Mouse (Mus musculus) kidney, embryonic 16.5 days (tissue): ENCODE measurements at regions not wholly inside any gene's neighbourhood (a gene's known extent, or its start where the extent isn't known, plus 50 kb on each side); places are given as distances from the start of the nearest gene placed in this dataset.

Source experiments
- ATAC-seq: fragments of 200-750 bp; cut with Nextera tagmentation; 2 replicates; pipeline ENCODE4 v1.8.0; 2017; ENCODE audit warnings: moderate TSS enrichment; ENCODE audit not compliant: low FRiP score, low TSS enrichment
- H3K27ac ChIP-seq: fragments of 300-500 bp; sonication (generic); 2 replicates; pipeline ENCODE4 v1.5.1; 2014; ENCODE audit warnings: low read length
- H3K27me3 ChIP-seq: fragments of 300-500 bp; sonication (generic); 2 replicates; pipeline ENCODE4 v1.6.1; 2014; ENCODE audit warnings: low read length, control low read depth, mixed read lengths; ENCODE audit not compliant: insufficient read depth
- H3K36me3 ChIP-seq: fragments of 300-500 bp; sonication (generic); 2 replicates; pipeline ENCODE4 v1.6.1; 2014; ENCODE audit warnings: low read length, control low read depth, mixed read lengths; ENCODE audit not compliant: insufficient read depth
- H3K4me1 ChIP-seq: fragments of 300-500 bp; sonication (generic); 2 replicates; pipeline ENCODE4 v1.6.1; 2014; ENCODE audit warnings: low read length, control low read depth, mixed read lengths; ENCODE audit not compliant: insufficient read depth
- H3K4me2 ChIP-seq: fragments of 300-500 bp; sonication (generic); replicated peaks from 2 replicates; pipeline ENCODE4 v1.6.1; 2014; ENCODE audit warnings: low read depth, low read length
- H3K4me3 ChIP-seq: fragments of 300-500 bp; sonication (generic); 2 replicates; pipeline ENCODE4 v1.5.1; 2014; ENCODE audit warnings: mild to moderate bottlenecking, low read length
- H3K9ac ChIP-seq: fragments of 300-500 bp; sonication (generic); replicated peaks from 2 replicates; pipeline ENCODE4 v1.6.1; 2014; ENCODE audit warnings: low read length
- H3K9me3 ChIP-seq: fragments of 300-500 bp; sonication (generic); 2 replicates; pipeline ENCODE4 v1.6.1; 2016; ENCODE audit warnings: low read length, control low read depth
- WGBS: fragments of 180-500 bp; shearing (Covaris S2); extraction: QIAGEN DNeasy Blood & Tissue Kit; methylation state at CpG from one replicate; pipeline ENCODE4 v1.1.7; 2014; 5-methylcytosine and 5-hydroxymethylcytosine counted together

DNA sequence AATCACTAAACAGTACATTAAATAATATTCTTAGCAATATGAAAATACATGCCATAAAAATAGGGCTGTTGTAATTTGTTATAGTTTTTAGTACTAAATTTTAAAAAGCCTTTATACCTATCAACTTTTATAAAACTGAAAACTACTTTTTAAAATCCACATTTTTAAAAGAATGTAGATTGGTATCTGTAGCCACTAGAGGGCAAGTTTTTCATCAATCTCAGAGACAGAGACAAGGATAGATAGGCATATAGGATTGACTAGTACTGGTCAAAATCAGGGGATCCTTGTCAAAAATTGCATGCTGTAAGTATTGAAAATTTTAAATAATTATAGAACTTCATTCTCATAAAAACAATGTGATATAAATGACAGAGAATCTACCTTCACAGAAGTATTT is 431.0 kb downstream of the Mdfic start:
- Histone ChIP-seq H3K36me3 (no peaks in the 10 kb centered on the region), H3K9me3 (no peaks in the 10 kb centered on the region), H3K4me3 (no peak overlapping the region), H3K27ac (no peak overlapping the region), H3K4me2 (no peak overlapping the region), H3K27me3 (no peaks in the 10 kb centered on the region), H3K4me1 (no peaks in the 10 kb centered on the region), H3K9ac (no peak overlapping the region)
- ATAC-seq, result no peak

DNA sequence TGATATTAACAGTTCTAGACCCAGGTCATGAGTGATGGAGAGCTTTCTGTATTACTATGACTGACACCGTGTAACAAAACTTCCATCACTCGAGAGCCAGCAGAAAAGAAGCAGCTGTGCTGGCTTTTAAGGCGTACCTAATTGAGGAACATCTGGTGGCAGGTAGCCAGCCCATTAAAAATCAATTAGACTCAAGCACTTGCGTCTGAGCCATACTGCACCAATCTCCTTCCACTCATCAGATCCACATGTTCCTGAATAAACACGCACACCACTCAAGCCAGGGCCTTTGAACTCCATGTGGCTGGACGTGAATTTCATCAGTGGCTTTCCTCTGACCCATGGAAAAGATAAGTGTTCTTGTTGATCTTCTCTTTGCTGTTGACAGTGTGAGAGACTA is 432.2 kb downstream of the Mdfic start:
- H3K4me1 ChIP-seq, result no peaks in the 10 kb centered on the region
- H3K9me3 ChIP-seq, result no peaks in the 10 kb centered on the region
- H3K27ac ChIP-seq, result no peak overlapping the region
- no peak overlapping the region for H3K9ac ChIP-seq
- H3K27me3 ChIP-seq, result no peaks in the 10 kb centered on the region
- H3K36me3 ChIP-seq, result no peaks in the 10 kb centered on the region
- ATAC-seq, result no peak
- no peak overlapping the region for H3K4me3 ChIP-seq
- H3K4me2 ChIP-seq, result no peak overlapping the region
- WGBS, result 48% methylated on average over 6 of the region's 6 CpGs

DNA sequence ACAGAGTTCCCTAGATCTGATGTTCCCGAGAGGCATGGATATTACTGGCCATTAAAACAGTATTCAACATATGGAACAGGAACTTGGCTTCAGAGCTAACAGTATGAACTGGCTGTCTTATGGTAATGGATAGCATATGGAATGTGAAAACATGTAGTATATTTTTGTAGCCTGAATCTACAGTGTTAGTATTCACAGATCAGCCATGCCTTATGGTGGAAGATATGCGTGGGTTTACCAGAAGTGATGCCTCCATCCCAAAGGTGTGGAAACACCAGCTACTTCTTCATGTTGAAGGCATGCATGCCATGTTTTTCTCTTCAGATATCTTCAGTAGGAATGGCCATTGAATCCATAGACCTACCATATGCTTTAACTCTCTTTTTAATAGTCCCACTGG is 444.6 kb downstream of the Mdfic start:
- no peaks in the 10 kb centered on the region for H3K4me1 ChIP-seq
- no peak overlapping the region for H3K9ac ChIP-seq
- WGBS, result 79% methylated on average over 2 of the region's 2 CpGs
- H3K4me2 ChIP-seq, result no peak overlapping the region
- no peaks in the 10 kb centered on the region for H3K9me3 ChIP-seq
- H3K36me3 ChIP-seq, result no peaks in the 10 kb centered on the region
- no peaks in the 10 kb centered on the region for H3K27me3 ChIP-seq
- H3K4me3 ChIP-seq, result no peak overlapping the region
- H3K27ac ChIP-seq, result no peak overlapping the region
- no peak for ATAC-seq

DNA sequence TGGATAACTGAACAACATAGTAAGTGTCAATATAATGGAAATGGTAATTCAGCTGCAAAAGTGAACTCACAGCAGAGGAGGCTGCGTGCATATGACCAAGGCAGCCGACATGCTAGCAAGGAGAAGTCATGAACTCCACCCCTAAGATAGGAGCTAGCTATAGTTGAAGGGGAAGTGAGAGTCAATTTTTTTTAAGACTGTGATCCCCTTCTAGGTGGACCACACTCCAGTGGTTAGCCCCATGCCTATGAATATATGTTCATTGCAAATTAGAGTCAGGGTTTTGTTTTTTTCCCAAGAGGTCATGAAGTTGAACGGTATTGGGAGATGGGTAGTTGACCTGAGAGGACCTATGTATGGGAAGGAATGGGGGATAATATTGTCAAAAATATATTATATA is 451.4 kb downstream of the Mdfic start:
- Histone ChIP-seq H3K27ac (no peak overlapping the region), H3K9ac (no peak overlapping the region), H3K9me3 (no peaks in the 10 kb centered on the region), H3K27me3 (no peaks in the 10 kb centered on the region), H3K4me1 (no peaks in the 10 kb centered on the region), H3K4me3 (no peak overlapping the region), H3K4me2 (no peak overlapping the region), H3K36me3 (no peaks in the 10 kb centered on the region)
- ATAC-seq, result no peak
- WGBS, result 91% methylated on average over 3 of the region's 3 CpGs

DNA sequence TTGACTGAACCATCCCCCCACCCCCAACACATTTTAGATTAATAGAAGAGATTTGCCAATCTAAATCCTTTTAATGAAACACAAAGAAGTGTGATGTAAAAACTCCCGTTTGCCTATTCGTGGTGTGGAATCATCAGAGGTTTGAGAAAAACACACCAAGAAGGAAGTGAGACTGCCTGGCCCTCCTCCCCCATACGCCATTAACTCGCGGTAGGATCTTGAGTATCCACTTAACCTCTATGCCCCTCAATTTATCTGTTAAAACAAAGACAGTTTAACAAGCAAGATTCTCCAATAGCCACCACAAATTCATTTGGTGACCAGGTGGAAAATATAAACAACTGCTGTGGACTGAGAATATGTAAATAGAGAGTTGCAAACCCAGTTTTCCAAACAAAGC is 456.9 kb downstream of the Mdfic start:
- WGBS, result 23% methylated on average over 5 of the region's 5 CpGs
- Histone ChIP-seq H3K4me3 (no peak overlapping the region), H3K9ac (no peak overlapping the region), H3K4me2 (no peak overlapping the region), H3K27ac (no peak overlapping the region), H3K27me3 (no peaks in the 10 kb centered on the region), H3K9me3 (no peaks in the 10 kb centered on the region), H3K36me3 (no peaks in the 10 kb centered on the region), H3K4me1 (no peaks in the 10 kb centered on the region)
- ATAC-seq, result peak; percentile 51; the same call in 1 of the 2 replicates

DNA sequence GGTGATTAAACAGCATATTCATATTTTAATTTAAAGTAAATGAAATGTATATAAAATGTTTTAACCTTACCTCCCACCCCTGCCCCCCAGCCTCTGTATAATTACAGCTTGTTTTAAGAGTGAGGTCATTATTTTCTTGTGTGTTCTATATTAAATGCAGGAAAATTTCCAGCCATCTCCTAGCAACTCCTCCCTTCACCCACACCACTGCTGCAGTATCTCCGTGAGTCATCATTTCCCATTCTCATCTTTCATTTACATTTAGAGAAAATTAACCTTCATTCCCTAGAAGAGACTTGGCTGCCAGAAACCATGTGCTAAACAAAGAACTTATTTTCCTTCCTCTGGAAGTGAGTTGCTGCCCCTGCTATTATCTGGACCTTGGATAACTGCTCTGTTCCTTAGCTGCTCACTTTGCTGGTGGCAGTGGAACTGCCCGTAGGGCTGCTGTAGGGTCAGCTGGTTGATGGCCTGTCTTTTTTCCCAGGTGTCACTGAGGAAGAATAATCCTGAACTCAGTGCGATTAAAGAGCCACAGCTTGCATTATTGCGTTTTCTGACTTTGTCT is 467.6 kb downstream of the Mdfic start:
- H3K27ac ChIP-seq, result no peak overlapping the region
- no peak overlapping the region for H3K9ac ChIP-seq
- 64% methylated on average over 4 of the region's 4 CpGs for WGBS
- no peak overlapping the region for H3K4me3 ChIP-seq
- no peaks in the 10 kb centered on the region for H3K36me3 ChIP-seq
- no peaks in the 10 kb centered on the region for H3K4me1 ChIP-seq
- ATAC-seq, result peak; percentile 15; the same call in 1 of the 2 replicates
- no peaks in the 10 kb centered on the region for H3K27me3 ChIP-seq
- no peaks in the 10 kb centered on the region for H3K9me3 ChIP-seq
- H3K4me2 ChIP-seq, result no peak overlapping the region

DNA sequence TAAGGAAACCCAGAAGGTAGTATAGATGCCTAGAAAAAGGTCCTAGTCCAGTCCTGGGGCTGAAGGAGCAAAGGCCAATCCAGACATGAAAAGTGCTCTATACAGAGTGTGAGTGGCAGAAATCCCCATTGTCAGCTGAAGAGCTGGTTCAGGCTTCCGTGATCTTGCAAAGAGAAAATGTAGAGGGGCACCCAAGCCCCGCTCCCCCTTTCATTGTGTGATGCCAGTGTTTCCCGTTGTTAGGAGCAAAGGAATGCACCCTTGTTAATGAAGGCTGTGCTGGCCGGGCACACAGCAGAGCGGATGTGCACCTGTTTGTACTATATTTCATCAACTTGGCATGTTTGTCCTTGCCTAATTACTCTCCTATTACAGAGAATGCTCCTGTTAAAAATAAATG is 492.5 kb downstream of the Mdfic start:
- H3K27me3 ChIP-seq, result no peaks in the 10 kb centered on the region
- 57% methylated on average over 5 of the region's 5 CpGs for WGBS
- H3K4me2 ChIP-seq, result no peak overlapping the region
- no peak overlapping the region for H3K27ac ChIP-seq
- no peak overlapping the region for H3K4me3 ChIP-seq
- ATAC-seq, result no peak
- no peaks in the 10 kb centered on the region for H3K9me3 ChIP-seq
- no peak overlapping the region for H3K9ac ChIP-seq
- no peaks in the 10 kb centered on the region for H3K4me1 ChIP-seq
- no peaks in the 10 kb centered on the region for H3K36me3 ChIP-seq

DNA sequence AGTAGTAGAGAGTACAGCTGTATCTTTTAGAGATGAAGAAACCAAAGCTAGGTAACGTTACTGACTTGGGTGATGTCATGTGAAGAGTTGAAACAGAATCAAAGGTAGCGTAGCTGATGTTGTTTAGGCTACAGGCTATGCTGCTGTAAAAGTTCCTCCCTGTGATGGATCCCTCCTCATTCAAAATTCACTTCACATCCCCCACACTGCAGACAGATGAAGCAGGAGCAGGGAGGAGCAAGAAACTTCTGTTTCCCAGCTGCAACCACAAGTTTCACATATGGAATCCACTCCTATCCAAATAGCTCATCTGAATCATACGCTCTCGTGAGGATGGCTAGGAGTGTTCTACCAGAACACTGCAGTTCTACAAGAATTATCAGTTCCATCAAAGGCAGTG is 493.2 kb downstream of the Mdfic start:
- H3K4me2 ChIP-seq, result no peak overlapping the region
- H3K27me3 ChIP-seq, result no peaks in the 10 kb centered on the region
- WGBS, result 59% methylated on average over 4 of the region's 4 CpGs
- H3K27ac ChIP-seq, result no peak overlapping the region
- H3K9me3 ChIP-seq, result no peaks in the 10 kb centered on the region
- no peaks in the 10 kb centered on the region for H3K4me1 ChIP-seq
- no peaks in the 10 kb centered on the region for H3K36me3 ChIP-seq
- H3K4me3 ChIP-seq, result no peak overlapping the region
- H3K9ac ChIP-seq, result no peak overlapping the region
- ATAC-seq, result no peak

DNA sequence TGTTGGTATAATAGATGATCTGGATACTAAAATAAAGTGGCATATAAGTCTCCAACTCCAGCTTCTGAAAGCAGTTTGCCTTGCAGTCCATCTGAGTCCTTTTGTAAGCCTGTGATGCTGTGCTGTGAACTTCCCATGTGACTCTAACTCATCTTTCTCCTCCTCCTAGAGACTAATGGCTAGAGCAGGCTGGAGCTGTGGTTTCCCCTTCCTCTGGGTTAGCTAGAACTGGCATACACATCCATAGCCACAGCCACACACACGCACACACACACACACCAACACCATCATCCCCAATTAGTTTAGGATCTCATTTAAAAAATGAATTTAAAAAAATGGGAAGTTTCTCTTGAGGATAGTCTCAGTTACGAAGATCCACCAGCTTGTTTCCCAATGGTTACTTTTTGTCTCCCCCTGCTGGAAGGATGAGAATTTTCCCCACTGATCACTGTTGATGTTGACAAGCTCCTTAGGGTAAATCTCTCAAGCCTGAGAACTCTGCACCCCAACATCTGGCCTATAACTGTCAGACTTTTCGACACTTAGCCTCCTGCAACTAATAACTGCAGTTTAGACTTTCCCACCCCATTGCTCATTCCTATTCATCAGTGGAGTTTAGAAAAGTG is 500.7 kb downstream of the Mdfic start:
- H3K4me2 ChIP-seq, result no peak overlapping the region
- H3K4me1 ChIP-seq, result no peaks in the 10 kb centered on the region
- no peak overlapping the region for H3K27ac ChIP-seq
- H3K27me3 ChIP-seq, result no peaks in the 10 kb centered on the region
- WGBS, result 40% methylated on average over 3 of the region's 3 CpGs
- H3K9ac ChIP-seq, result no peak overlapping the region
- no peaks in the 10 kb centered on the region for H3K36me3 ChIP-seq
- no peak for ATAC-seq
- no peaks in the 10 kb centered on the region for H3K9me3 ChIP-seq
- H3K4me3 ChIP-seq, result no peak overlapping the region
